Mouse (Mus musculus): ENCODE measurements at regions not wholly inside any gene's neighbourhood (a gene's known extent, or its start where the extent isn't known, plus 50 kb on each side); places are given as distances from the start of the nearest gene placed in this dataset.

DNA sequence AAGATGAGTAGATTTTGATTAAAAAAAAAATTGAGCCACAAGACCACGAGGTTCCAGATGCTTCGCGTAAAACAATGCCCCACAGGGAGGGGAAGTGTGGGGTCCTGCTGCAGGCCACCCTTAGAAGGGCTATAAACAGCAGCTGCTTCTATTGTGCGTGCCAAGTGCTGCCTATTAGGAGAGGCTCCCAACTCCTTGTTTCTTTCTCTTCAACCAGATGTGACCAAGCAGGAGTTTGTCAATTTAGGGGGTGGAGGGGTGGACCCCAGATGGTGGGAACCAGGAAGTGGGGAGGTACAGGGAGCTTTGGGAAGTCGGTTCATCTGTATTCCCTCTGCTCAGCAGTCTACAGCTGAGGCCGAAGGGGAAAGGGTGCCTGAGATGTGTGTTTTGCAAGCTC, 718.9 kb upstream of the Car8 start:
- WGBS = 27% methylated on average over 6 of the region's 6 CpGs
- H3K9ac ChIP-seq = no peak overlapping the region
- no peak overlapping the region for H3K27ac ChIP-seq
- no peaks in the 10 kb centered on the region for H3K27me3 ChIP-seq
- H3K9me3 ChIP-seq = no peaks in the 10 kb centered on the region
- no peak for ATAC-seq (ENCODE audit: insufficient number of reproducible peaks, insufficient read depth, low FRiP score, low TSS enrichment)
- H3K4me3 ChIP-seq = no peak overlapping the region
- peaks cover 23% of the 10 kb centered on the region for H3K4me1 ChIP-seq
- no peak overlapping the region for H3K4me2 ChIP-seq (replicated peaks)
- no peaks in the 10 kb centered on the region for H3K36me3 ChIP-seq

DNA sequence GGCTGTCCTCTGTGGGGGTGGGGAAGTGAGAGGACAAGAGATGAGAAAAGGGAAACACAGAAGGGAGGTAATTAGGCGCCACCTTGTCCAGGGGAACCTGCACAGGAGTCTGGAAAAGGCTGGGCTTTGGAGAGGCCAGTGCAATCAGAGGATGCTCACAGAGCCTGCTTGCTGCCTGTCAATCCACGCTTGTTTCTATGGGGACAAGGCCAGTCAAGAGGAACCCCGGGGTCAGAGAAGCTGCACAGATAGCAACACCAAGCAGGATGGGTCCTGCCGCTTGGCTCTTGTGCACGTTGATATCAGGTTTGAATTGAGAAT, 718.1 kb upstream of the Car8 start:
- no peak overlapping the region for H3K4me2 ChIP-seq (replicated peaks)
- no peaks in the 10 kb centered on the region for H3K36me3 ChIP-seq
- ATAC-seq (ENCODE audit: insufficient number of reproducible peaks, insufficient read depth, low FRiP score, low TSS enrichment) = no peak
- no peaks in the 10 kb centered on the region for H3K9me3 ChIP-seq
- no peak overlapping the region for H3K27ac ChIP-seq
- H3K27me3 ChIP-seq = no peaks in the 10 kb centered on the region
- 52% methylated on average over 5 of the region's 5 CpGs for WGBS
- H3K4me1 ChIP-seq = peaks cover 23% of the 10 kb centered on the region
- no peak overlapping the region for H3K4me3 ChIP-seq
- H3K9ac ChIP-seq = no peak overlapping the region

DNA sequence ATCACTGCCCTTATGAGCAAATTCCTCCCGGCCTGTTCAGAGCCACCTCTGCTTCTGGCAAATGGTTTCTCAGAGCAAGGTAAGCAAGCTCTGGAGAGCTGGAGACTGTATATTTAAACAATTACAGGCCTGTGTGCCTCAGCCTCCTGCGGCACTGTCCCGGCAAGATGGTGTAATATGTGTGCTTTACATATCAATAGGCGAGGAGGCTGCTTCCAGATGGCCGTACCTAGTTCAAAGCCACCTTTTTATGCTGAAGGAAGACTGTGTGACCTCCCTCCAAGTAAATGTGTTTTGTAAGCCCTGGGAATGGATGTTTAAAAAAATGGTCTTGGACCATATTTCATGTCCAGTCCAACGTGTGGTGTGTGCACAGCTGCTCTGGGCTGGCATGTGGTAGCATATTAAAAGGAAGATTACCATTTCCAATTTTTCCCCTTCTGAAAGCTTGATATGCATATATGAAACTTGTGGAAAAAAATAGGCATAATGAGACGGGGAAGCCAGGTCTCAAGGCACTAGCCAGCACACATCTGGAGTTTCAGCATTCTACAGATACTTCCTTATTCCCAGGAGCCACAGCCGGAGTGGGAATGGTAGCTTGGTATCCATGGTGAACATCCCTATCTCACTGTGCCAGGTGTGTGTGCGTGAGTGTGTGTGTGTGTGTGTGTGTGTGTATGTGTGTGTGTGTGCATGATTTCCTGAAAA, 717.6 kb upstream of the Car8 start:
- H3K9ac ChIP-seq = no peak overlapping the region
- ATAC-seq (ENCODE audit: insufficient number of reproducible peaks, insufficient read depth, low FRiP score, low TSS enrichment) = no peak
- H3K36me3 ChIP-seq = no peaks in the 10 kb centered on the region
- peak overlapping the region; percentile 61 for H3K27ac ChIP-seq
- peaks cover 23% of the 10 kb centered on the region for H3K4me1 ChIP-seq
- H3K4me2 ChIP-seq (replicated peaks) = no peak overlapping the region
- no peak overlapping the region for H3K4me3 ChIP-seq
- H3K27me3 ChIP-seq = no peaks in the 10 kb centered on the region
- WGBS = 47% methylated on average over 9 of the region's 9 CpGs
- no peaks in the 10 kb centered on the region for H3K9me3 ChIP-seq

DNA sequence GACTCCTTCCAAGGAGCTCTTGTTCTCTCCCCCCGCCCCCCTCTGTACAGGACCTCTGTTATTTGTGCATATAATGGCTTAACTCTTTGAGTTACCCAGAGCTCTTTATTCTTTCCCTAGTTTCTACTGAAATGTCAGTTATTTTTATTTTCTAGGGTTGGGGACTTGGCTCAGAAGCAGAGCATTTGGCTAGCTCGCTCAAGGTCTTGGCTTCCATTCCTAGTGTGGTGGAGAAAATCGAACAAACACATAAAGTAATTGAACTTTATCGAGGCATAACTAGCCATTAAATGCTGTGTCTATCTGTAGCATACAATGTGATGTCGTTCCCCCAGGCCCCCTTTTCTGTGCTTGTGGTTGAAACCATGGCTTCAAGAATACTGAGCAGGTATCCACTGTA, 716.5 kb upstream of the Car8 start:
- WGBS = 89% methylated on average over 5 of the region's 5 CpGs
- H3K4me3 ChIP-seq = no peak overlapping the region

DNA sequence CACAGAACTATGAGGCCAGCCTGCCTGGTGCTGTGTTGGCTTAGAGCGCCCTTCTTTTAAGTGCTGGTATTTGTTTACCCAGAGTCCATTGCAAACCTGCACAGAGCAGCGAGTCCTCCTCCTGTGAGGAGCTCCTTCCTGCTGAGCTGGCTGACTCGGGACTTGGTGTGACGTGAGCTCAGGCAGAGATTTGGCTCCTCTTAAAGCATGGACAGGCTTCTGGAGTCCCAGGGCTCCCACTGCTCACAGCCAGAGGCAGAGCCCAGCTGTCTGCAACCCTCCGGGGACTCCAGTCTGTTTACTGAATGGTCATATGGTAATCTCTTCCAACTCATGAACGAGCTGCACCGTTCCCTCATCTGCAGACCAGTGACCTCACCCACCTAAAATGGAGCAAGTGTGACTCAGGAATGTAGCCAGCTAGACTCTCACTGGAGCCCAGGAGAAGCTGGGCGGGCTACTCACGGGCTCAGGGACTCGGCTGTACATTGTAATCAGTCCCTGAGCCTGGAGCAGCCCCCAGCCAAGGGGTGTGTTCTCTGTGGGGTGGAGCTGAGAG, 715.6 kb upstream of the Car8 start:
- H3K4me1 ChIP-seq = peaks cover 23% of the 10 kb centered on the region
- WGBS = 12% methylated on average over 10 of the region's 10 CpGs
- H3K4me2 ChIP-seq (replicated peaks) = peak overlapping the region; percentile 26; the same call in 1 of the 2 replicates
- H3K27ac ChIP-seq = peak overlapping the region; percentile 26; the same call in 1 of the 2 replicates
- H3K36me3 ChIP-seq = no peaks in the 10 kb centered on the region
- no peak overlapping the region for H3K9ac ChIP-seq
- H3K4me3 ChIP-seq = no peak overlapping the region
- H3K9me3 ChIP-seq = no peaks in the 10 kb centered on the region
- H3K27me3 ChIP-seq = no peaks in the 10 kb centered on the region
- peak; percentile 59 for ATAC-seq (ENCODE audit: insufficient number of reproducible peaks, insufficient read depth, low FRiP score, low TSS enrichment)

More for the DNA sequence above, 716.5 kb upstream of the Car8 start:
- Histone ChIP-seq H3K4me1 (peaks cover 23% of the 10 kb centered on the region), H3K27me3 (no peaks in the 10 kb centered on the region), H3K27ac (no peak overlapping the region), H3K9ac (no peak overlapping the region), H3K9me3 (no peaks in the 10 kb centered on the region), H3K4me2 (replicated peaks) (no peak overlapping the region), H3K36me3 (no peaks in the 10 kb centered on the region)
- no peak for ATAC-seq (ENCODE audit: insufficient number of reproducible peaks, insufficient read depth, low FRiP score, low TSS enrichment)

DNA sequence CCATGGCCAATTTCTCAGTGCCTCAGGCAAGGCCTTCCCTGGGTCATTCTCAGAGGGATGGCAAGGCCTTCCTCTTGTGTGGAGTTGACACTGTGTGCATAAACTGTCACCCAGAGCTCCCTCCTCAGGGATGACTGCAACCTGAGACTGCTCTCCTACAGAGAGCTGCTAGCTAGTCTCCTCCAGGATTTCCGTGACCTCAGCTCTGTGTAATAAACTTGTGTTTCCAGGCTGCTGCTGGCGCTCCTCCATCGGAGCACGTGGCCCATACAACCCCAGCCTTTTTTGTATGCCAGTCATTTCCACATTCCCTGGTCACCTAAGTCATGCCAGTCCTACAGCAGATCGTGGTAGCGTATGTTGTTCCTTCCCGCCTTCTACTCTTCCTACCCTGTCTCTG, 714.3 kb upstream of the Car8 start:
- Histone ChIP-seq H3K9me3 (no peaks in the 10 kb centered on the region), H3K27me3 (no peaks in the 10 kb centered on the region), H3K36me3 (no peaks in the 10 kb centered on the region), H3K4me3 (no peak overlapping the region), H3K9ac (no peak overlapping the region), H3K4me1 (peaks cover 23% of the 10 kb centered on the region), H3K4me2 (replicated peaks) (no peak overlapping the region), H3K27ac (no peak overlapping the region)
- WGBS = 84% methylated on average over 7 of the region's 7 CpGs
- no peak for ATAC-seq (ENCODE audit: insufficient number of reproducible peaks, insufficient read depth, low FRiP score, low TSS enrichment)

DNA sequence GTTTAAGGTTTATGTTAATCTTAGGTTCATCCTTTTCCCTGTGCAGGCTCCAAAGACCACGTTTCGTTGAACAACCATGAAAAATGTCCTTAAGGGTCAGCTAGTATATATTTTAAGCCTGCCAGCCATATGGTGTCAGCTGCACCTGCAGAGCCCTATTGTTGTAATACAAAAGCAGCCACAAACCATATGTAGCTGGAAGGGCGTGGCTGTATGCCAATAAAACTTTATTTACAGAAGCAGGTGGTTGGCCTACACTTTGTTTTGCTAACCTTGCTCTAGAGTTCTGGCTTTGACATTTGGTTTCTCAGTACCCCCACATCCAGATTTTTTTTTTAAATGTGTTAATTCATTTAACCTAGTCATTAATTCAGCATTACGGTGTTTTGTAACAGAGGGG, 711.1 kb upstream of the Car8 start:
- WGBS = 73% methylated on average over 4 of the region's 4 CpGs
- Histone ChIP-seq H3K4me2 (replicated peaks) (no peak overlapping the region), H3K4me1 (peaks cover 9% of the 10 kb centered on the region), H3K4me3 (no peak overlapping the region), H3K27me3 (no peaks in the 10 kb centered on the region), H3K36me3 (no peaks in the 10 kb centered on the region), H3K9ac (no peak overlapping the region), H3K27ac (no peak overlapping the region), H3K9me3 (no peaks in the 10 kb centered on the region)
- ATAC-seq (ENCODE audit: insufficient number of reproducible peaks, insufficient read depth, low FRiP score, low TSS enrichment) = no peak

DNA sequence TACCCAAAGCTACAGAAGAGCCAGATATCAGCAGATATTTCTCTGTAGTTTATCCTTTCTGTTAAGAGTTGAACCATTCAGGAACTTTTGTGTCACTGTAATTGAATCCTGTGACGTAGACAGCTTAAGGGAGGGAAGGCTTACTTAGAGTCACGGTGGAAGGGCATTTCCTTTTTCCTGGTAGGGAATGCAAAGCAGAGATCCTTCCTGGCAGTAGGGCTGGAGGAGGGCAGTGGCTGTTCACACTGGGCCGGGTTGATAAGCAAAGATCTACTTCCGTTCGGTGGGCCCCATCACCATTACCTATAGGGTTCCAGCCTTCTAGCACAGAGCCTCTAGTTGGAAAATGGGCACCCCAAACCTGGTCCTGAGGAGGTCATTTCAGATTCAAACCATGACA, 710.7 kb upstream of the Car8 start:
- ATAC-seq (ENCODE audit: insufficient number of reproducible peaks, insufficient read depth, low FRiP score, low TSS enrichment) = no peak
- Histone ChIP-seq H3K4me3 (no peak overlapping the region), H3K27me3 (no peaks in the 10 kb centered on the region), H3K4me1 (peaks cover 5% of the 10 kb centered on the region), H3K9ac (no peak overlapping the region), H3K27ac (no peak overlapping the region), H3K36me3 (no peaks in the 10 kb centered on the region), H3K9me3 (no peaks in the 10 kb centered on the region), H3K4me2 (replicated peaks) (no peak overlapping the region)
- 58% methylated on average over 5 of the region's 5 CpGs for WGBS

DNA sequence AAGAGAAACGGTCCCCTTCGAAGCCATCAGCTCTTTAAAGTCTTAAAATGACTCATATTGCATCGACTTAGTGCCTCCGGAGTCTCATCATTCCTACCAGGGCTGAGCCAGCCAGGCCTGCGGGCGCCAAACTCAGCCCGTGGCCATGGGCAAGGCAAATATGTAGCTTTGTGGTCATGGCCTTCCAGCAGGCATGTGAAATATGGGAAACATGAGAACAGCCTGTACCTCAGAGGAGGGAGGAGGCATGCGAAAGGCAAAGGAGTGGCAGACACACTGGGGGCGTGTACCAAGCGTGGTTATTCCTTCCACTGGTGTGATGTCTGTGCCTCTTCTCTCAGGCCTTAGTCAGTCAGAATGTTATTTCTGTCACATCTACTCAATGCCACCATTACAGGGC, 706.3 kb upstream of the Car8 start:
- Histone ChIP-seq H3K9ac (no peak overlapping the region), H3K4me1 (peaks cover 6% of the 10 kb centered on the region; the same call in 1 of the 2 replicates), H3K36me3 (no peaks in the 10 kb centered on the region), H3K27ac (no peak overlapping the region), H3K9me3 (no peaks in the 10 kb centered on the region), H3K4me2 (replicated peaks) (no peak overlapping the region), H3K27me3 (no peaks in the 10 kb centered on the region), H3K4me3 (no peak overlapping the region)
- 82% methylated on average over 10 of the region's 10 CpGs for whole genome bisulfite sequencing
- ATAC-seq (ENCODE audit: insufficient number of reproducible peaks, insufficient read depth, low FRiP score, low TSS enrichment) = peak; percentile 64; the same call in 1 of the 2 replicates

DNA sequence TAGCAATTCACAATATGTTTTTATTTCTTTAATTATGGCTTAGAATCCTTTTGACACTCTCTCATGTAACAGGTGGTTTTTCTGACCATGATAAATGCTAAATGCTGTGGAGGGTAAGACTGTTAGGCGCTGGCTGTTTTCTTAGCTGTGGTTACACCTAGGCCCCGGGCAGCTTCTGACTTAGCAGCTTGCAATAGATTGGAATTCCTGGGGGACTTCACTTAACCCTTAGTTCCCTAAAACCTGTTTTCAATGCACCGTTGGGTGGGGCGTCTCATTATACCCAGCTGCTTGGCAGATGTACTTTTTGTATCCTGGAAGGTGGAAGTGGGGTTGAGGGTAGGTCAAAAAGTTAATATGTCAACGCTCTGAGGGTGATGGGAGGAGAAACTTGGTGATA, 704.2 kb upstream of the Car8 start:
- Histone ChIP-seq H3K27me3 (no peaks in the 10 kb centered on the region), H3K36me3 (no peaks in the 10 kb centered on the region), H3K4me1 (peaks cover 12% of the 10 kb centered on the region), H3K9me3 (no peaks in the 10 kb centered on the region), H3K27ac (no peak overlapping the region), H3K9ac (no peak overlapping the region), H3K4me3 (no peak overlapping the region), H3K4me2 (replicated peaks) (no peak overlapping the region)
- ATAC-seq (ENCODE audit: insufficient number of reproducible peaks, insufficient read depth, low FRiP score, low TSS enrichment) = no peak
- WGBS = 32% methylated on average over 5 of the region's 5 CpGs

DNA sequence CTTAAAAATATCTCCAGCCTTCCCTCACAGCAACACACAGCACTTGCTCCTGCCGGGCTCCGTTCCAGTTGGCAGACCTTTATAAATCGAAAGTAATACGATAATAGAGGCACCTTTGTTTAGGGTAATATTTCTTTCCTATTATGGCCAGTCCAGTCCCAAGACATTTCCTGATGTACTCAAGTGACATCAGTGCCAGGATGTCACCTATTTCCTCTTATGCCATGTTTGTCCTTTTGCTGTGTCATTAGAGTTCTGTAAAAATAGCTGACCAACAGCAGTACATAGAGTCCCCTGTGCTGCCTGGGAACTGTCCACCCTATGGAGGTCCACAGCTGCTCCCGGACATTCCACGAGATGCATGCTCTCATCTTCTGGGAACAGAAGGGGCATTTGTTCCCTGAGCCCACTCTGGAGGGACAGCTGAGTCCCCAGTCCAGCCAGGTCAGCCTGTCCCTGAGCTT, 700.1 kb upstream of the Car8 start:
- WGBS = 52% methylated on average over 6 of the region's 6 CpGs
- no peaks in the 10 kb centered on the region for H3K27me3 ChIP-seq
- H3K36me3 ChIP-seq = no peaks in the 10 kb centered on the region
- H3K9ac ChIP-seq = no peak overlapping the region
- H3K4me1 ChIP-seq = peaks cover 12% of the 10 kb centered on the region
- peak; percentile 77 for ATAC-seq (ENCODE audit: insufficient number of reproducible peaks, insufficient read depth, low FRiP score, low TSS enrichment)
- no peak overlapping the region for H3K27ac ChIP-seq
- no peaks in the 10 kb centered on the region for H3K9me3 ChIP-seq
- H3K4me2 ChIP-seq (replicated peaks) = no peak overlapping the region
- H3K4me3 ChIP-seq = no peak overlapping the region

DNA sequence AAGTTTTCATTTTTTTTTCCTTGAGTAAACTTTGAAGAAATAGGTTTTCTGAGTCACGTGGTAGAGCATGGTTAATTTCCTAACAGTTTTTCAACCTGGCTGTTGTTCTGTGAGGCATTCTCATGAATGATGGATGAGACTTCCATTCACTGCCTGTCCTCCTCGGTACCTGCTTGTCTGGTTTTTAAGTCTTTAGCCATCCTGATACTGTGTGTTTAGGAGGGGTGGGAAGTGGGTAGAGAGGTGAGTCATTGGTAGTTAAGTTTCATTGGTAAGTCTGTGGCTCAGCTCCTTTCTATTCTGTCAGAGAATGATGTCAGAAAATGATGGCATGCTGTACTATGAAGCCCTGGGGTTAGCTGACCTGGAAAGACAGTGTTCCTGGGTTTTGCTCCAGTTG, 697.1 kb upstream of the Car8 start:
- Histone ChIP-seq H3K27me3 (no peaks in the 10 kb centered on the region), H3K9ac (no peak overlapping the region), H3K27ac (no peak overlapping the region), H3K36me3 (no peaks in the 10 kb centered on the region), H3K9me3 (no peaks in the 10 kb centered on the region), H3K4me2 (replicated peaks) (no peak overlapping the region), H3K4me3 (no peak overlapping the region), H3K4me1 (peaks cover 6% of the 10 kb centered on the region; the same call in 1 of the 2 replicates)
- WGBS = 60% methylated on average over 2 of the region's 2 CpGs
- ATAC-seq (ENCODE audit: insufficient number of reproducible peaks, insufficient read depth, low FRiP score, low TSS enrichment) = no peak
